Mouse (Mus musculus): Measurements from ENCODE around the gene Eps8l1. TPM values are rescaled to one million over a fixed set of nuclear protein-coding genes. Genes with fewer than 3 reads are reported as not detected.
"Not testable (repeated sequence)": the region's sequence is repeated elsewhere in the genome, so short reads cannot be mapped to it uniquely, and the experiment has no call there.

The Eps8l1 gene
- polyA plus RNA-seq (2015; fragmentation: Nextera tagmentation; extraction: Ambion mirVana), result 4.0 and 5.7 TPM in 2 replicates

DNA sequence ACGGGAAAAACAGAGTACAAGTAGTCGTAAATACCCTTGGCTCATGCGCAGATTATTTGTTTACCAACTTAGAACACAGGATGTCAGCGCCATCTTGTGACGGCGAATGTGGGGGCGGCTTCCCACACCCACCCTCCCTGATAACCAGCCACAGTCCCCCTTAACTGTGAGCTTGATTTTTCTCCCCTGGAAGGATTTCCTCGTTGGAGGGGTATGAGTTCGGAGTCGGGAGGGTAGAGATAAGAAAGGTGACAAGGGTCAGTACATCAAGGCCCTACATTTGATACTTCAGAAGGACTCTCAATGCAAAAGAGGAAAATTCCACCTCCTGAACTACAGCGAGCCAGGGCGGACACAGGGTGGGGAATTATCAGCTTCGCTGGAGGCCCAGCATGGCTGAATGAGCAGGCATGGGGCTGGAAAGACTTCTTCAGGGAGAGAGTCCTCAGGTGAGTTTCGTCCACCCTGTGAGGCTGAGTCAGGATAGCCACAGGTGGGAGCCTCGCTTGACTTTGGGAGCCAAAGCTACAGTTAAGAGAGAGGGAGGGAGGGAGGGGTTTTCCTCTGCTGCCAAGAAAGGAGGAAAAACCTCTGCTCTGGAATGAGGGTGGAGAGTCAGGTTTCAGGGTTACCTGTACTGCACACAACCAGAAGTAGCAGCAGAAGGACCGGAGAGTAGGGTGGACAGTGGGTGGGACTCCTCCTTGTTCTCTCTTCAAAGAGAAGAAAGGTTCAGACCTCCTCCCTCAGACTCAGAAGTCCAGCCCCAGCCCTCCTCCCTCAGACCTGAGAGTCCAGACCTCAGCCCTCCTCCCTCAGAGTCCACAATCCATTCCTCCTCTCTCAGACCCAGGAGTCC, at the start of gene Eps8l1:
Gene Eps8l1, plus strand, starts transcription at position 99 of the 859 bp plus-strand sequence.
- Histone ChIP-seq H3K27me3 (peaks cover 6% of the 10 kb centered on the region; the same call in 1 of the 2 replicates), H3K4me3 (peak within 1 kb of the TSS; percentile 22), H3K36me3 (ENCODE audit: poor library complexity, severe bottlenecking) (no peaks in the 10 kb centered on the region), H3K9ac (0 out of 2 replicates have a peak within 1 kb of the TSS, but pooled peaks have one; percentile 9), H3K27ac (no peak within 1 kb of the TSS), H3K4me2 (peak within 1 kb of the TSS; percentile 46), H3K9me3 (replicated peaks) (no peaks in the 10 kb centered on the region), H3K4me1 (no peaks in the 10 kb centered on the region)
- 68% methylated on average over 14 of the region's 16 CpGs for WGBS
- ATAC-seq, result 0 out of 2 replicates have a peak, but pooled peaks have one; percentile 38

DNA sequence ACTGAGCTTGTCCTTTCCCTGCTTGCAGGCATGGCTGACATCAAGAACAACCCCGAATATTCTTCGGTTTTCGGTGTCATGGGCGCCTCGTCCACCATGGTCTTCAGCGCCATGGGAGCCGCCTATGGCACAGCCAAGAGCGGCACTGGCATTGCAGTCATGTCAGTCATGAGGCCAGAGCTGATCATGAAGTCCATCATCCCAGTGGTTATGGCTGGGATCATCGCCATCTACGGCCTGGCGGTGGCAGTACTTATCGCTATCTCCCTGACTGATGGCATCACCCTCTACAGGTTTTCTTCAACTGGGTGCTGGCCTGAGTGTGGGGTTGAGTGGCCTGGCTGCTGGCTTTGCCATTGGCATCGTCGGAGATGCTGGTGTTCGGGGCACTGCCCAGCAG, 48.1 kb upstream of the Eps8l1 start:
- not testable (repeated sequence) for H3K27me3 ChIP-seq; H3K27ac ChIP-seq; ATAC-seq; H3K9me3 ChIP-seq (replicated peaks); H3K9ac ChIP-seq; H3K36me3 ChIP-seq (ENCODE audit: poor library complexity, severe bottlenecking); H3K4me3 ChIP-seq; H3K4me1 ChIP-seq; H3K4me2 ChIP-seq
- WGBS, result 95% methylated on average over 15 of the region's 15 CpGs

DNA sequence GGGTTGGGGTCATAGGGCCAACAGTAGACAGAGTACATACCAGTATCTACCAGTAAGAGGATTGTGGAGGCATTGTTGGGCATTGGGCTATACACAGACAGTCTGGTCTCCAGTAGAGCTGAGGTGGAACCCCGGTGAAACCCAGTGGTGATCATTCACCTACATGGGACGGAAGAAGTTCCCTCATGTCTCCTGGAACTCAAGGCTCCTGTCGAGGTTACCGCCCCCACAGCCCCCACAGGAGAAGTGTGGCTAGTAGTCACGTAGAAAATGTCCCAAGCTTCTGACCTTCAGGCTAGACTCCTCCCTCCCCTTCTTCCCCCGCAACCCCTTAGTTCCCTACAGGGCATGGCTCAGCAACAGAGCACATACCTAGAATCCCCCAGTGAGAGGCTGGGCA, 40.8 kb upstream of the Eps8l1 start:
- no peak overlapping the region for H3K4me3 ChIP-seq
- ATAC-seq, result no peak
- H3K9ac ChIP-seq, result no peak overlapping the region
- peaks cover 7% of the 10 kb centered on the region for H3K36me3 ChIP-seq (ENCODE audit: poor library complexity, severe bottlenecking)
- H3K9me3 ChIP-seq (replicated peaks), result no peaks in the 10 kb centered on the region
- no peaks in the 10 kb centered on the region for H3K4me1 ChIP-seq
- no peak overlapping the region for H3K4me2 ChIP-seq
- no peak overlapping the region for H3K27ac ChIP-seq
- 86% methylated on average over 6 of the region's 6 CpGs for WGBS
- no peaks in the 10 kb centered on the region for H3K27me3 ChIP-seq

DNA sequence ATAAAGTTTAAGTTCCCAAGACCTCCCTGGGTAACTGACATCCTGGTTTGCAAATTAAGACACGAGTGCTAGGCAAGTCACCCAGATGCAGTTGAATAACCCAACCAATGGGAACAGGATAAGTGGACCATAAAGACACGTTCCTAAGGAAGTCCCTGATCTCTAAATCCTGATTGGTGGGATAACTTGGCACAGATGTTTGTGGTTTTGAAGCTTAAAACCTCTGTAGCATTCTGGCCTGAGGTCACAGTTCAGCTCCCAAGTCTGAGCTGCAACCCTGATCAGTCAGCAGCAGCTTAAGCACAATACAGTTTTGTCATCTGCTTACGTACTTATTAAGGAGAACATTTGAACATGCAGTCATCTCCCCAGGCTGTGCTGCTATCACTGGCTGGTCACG, 40.2 kb upstream of the Eps8l1 start:
- no peak overlapping the region for H3K9ac ChIP-seq
- H3K4me2 ChIP-seq, result no peak overlapping the region
- no peak overlapping the region for H3K4me3 ChIP-seq
- no peaks in the 10 kb centered on the region for H3K27me3 ChIP-seq
- no peaks in the 10 kb centered on the region for H3K9me3 ChIP-seq (replicated peaks)
- H3K27ac ChIP-seq, result no peak overlapping the region
- 67% methylated on average over 4 of the region's 4 CpGs for WGBS
- no peak for ATAC-seq
- peaks cover 12% of the 10 kb centered on the region for H3K36me3 ChIP-seq (ENCODE audit: poor library complexity, severe bottlenecking)
- H3K4me1 ChIP-seq, result no peaks in the 10 kb centered on the region

DNA sequence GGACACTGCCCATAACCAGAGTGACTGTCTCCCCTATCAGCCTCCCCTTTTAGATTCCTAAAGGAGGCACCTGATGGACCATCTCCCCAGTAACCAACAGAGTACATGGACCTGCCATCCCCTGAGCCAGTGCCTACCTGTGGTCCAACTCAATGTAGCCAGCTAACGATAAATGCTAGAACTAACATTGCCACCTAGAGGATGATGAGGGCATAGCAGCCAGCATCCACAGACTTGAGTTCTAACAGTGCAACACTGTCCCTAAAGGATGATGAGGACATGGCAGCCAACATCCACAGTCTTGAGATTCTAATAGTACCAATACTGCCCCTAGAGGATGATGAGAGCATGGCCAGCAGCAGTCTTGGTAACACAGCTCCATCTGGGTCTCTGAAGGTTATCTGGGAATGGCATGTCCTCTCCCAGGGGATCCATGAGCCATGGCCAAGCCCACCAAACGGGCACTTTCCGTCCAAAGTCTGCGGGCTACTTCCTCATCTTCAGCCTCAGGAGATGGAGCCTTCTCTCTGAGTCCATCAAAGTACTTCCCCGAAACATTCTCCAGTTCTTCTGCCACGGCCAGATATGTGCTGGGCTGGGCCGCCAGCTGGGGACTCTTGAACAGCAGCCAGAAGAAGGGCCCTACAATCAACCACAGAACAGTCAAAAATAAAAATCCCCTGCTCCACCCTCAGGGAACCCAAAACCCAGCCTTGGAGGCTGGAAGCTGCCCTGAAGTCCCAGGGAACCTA, 33.1 kb upstream of the Eps8l1 start:
- no peak overlapping the region for H3K9ac ChIP-seq
- H3K4me1 ChIP-seq, result no peaks in the 10 kb centered on the region
- WGBS, result 77% methylated on average over 7 of the region's 7 CpGs
- H3K4me2 ChIP-seq, result no peak overlapping the region
- no peak overlapping the region for H3K27ac ChIP-seq
- no peak overlapping the region for H3K4me3 ChIP-seq
- H3K27me3 ChIP-seq, result no peaks in the 10 kb centered on the region
- H3K36me3 ChIP-seq (ENCODE audit: poor library complexity, severe bottlenecking), result peaks cover 76% of the 10 kb centered on the region
- peak; percentile 96 for ATAC-seq
- no peaks in the 10 kb centered on the region; the same call in 1 of the 2 replicates for H3K9me3 ChIP-seq (replicated peaks)

DNA sequence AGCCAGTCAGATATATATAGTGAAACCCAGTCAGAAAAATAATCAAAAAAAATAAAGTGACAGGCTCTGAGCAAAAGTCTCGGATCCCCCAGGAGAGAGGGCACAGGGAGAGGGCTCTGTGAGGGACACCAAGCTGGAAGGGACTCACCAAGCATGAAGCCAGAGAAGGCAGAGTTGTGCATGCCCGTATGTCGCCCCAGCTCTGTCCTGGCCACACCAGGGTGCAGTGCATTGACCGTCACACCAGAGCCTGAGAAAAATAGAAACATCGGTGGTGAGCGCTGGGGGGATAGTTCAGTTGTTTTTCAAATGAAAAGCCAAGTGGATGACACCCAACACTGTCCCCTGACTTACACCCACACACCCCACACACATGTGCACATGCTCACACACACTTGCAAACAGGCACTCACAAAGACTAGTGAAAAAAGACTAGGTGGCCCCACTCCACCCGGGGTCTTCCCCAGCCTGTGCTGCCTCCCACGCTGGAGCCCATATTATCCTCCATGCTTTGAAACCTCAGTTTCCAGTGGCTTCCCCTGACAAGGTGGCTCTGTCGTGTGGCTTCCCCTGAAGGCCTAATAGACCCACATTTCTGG, 30.1 kb upstream of the Eps8l1 start:
- H3K27ac ChIP-seq, result no peak overlapping the region
- H3K4me3 ChIP-seq, result no peak overlapping the region
- WGBS, result 93% methylated on average over 9 of the region's 9 CpGs
- H3K9me3 ChIP-seq (replicated peaks), result no peaks in the 10 kb centered on the region; the same call in 1 of the 2 replicates
- no peak for ATAC-seq
- H3K36me3 ChIP-seq (ENCODE audit: poor library complexity, severe bottlenecking), result peaks cover 92% of the 10 kb centered on the region
- no peak overlapping the region for H3K9ac ChIP-seq
- no peaks in the 10 kb centered on the region for H3K27me3 ChIP-seq
- no peak overlapping the region for H3K4me2 ChIP-seq
- no peaks in the 10 kb centered on the region for H3K4me1 ChIP-seq

DNA sequence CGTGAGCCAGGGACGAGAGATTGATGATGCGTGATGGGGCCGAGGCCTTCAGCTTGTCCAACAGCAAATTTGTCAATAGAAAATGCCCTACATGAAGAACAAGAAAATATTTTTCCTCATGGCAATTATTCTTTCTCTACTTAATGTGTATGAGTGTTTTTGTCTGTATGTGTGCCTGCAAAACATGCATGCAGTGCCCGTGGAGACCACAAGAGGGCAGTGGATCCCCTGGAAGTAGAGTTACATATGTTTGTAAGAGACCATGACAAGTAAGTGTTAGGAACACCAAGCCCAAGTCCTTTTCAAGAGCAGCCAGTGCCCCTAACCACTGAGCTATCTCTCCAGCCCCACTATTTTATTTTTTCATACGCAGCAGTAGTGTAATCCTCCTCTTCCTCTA, 28.9 kb upstream of the Eps8l1 start:
- ATAC-seq, result no peak
- no peak overlapping the region for H3K27ac ChIP-seq
- H3K9me3 ChIP-seq (replicated peaks), result no peaks in the 10 kb centered on the region; the same call in 1 of the 2 replicates
- H3K9ac ChIP-seq, result no peak overlapping the region
- 81% methylated on average over 6 of the region's 6 CpGs for WGBS
- no peak overlapping the region for H3K4me3 ChIP-seq
- H3K4me1 ChIP-seq, result no peaks in the 10 kb centered on the region
- H3K27me3 ChIP-seq, result no peaks in the 10 kb centered on the region
- H3K36me3 ChIP-seq (ENCODE audit: poor library complexity, severe bottlenecking), result peaks cover 92% of the 10 kb centered on the region
- no peak overlapping the region for H3K4me2 ChIP-seq

DNA sequence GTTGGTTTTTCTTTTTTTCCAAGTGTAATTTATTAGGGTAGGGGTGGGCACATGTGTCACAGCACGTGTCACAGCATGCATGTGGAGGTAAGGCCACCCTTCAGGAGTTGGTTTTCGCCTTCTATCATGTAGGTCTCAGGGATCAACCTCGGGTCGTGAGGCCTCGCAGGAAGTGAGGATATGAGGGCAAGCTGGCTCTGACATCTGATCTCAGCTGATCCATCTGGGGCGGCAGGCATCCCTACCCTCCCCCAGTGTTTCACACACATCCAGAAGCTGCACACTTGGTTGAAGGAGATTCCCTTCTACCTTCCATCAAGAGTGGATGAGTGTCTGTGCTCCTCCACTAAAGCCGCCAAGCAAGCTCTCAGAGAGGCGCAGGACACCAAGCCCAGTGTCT, 28.4 kb upstream of the Eps8l1 start:
- no peak overlapping the region for H3K27ac ChIP-seq
- H3K36me3 ChIP-seq (ENCODE audit: poor library complexity, severe bottlenecking), result peaks cover 92% of the 10 kb centered on the region
- no peak for ATAC-seq
- H3K4me1 ChIP-seq, result no peaks in the 10 kb centered on the region
- H3K9me3 ChIP-seq (replicated peaks), result no peaks in the 10 kb centered on the region; the same call in 1 of the 2 replicates
- H3K4me2 ChIP-seq, result no peak overlapping the region
- H3K27me3 ChIP-seq, result no peaks in the 10 kb centered on the region
- no peak overlapping the region for H3K4me3 ChIP-seq
- 92% methylated on average over 8 of the region's 8 CpGs for WGBS
- H3K9ac ChIP-seq, result no peak overlapping the region

DNA sequence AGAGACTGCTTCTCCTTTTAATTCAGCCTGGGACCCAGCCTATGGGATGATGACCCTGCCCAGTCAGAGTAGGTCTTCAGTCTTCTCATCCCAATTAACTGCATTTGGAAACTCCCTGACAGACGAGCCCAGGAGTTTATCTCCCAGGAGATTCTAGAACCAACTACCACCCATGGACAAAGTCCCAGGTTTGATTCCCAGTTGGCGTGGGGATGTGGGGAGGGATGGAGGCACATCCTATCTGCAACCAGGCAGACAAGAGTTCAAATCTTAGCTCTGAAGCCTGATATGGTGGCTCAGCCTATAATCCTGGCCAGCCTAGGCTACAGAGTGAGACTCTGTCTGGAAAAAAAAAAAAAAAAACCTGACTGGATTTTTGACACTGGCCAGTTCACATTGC, 22.8 kb upstream of the Eps8l1 start:
- Histone ChIP-seq H3K9me3 (replicated peaks) (no peaks in the 10 kb centered on the region), H3K4me2 (no peak overlapping the region), H3K27me3 (no peaks in the 10 kb centered on the region), H3K4me3 (no peak overlapping the region), H3K27ac (no peak overlapping the region), H3K36me3 (ENCODE audit: poor library complexity, severe bottlenecking) (peaks cover 88% of the 10 kb centered on the region), H3K4me1 (no peaks in the 10 kb centered on the region), H3K9ac (no peak overlapping the region)
- ATAC-seq, result no peak
- WGBS, result 87% methylated on average over 2 of the region's 2 CpGs

DNA sequence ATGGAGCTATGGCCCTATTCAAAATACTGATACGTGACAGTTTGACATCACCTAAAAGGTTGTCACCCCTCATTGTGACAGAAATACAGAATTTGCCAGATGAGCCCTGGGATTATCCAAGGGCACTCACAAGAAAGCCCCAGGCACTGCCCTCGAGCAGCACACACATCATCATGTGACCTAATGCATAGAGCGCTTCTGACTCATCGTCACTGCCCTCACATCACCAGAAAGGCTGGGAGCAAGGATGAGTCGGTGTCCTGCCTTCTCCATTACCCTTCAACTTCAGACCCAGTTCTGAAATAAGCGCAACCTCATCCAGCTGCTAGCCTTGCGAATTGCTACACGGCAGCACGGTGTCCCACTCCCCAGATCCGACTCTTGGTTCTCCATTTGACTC, 19.9 kb upstream of the Eps8l1 start:
- peaks cover 6% of the 10 kb centered on the region for H3K4me1 ChIP-seq
- peaks cover 73% of the 10 kb centered on the region for H3K36me3 ChIP-seq (ENCODE audit: poor library complexity, severe bottlenecking)
- H3K27ac ChIP-seq, result no peak overlapping the region
- no peaks in the 10 kb centered on the region for H3K27me3 ChIP-seq
- H3K4me3 ChIP-seq, result no peak overlapping the region
- H3K4me2 ChIP-seq, result no peak overlapping the region
- no peaks in the 10 kb centered on the region for H3K9me3 ChIP-seq (replicated peaks)
- H3K9ac ChIP-seq, result no peak overlapping the region
- WGBS, result 92% methylated on average over 10 of the region's 10 CpGs
- no peak for ATAC-seq

DNA sequence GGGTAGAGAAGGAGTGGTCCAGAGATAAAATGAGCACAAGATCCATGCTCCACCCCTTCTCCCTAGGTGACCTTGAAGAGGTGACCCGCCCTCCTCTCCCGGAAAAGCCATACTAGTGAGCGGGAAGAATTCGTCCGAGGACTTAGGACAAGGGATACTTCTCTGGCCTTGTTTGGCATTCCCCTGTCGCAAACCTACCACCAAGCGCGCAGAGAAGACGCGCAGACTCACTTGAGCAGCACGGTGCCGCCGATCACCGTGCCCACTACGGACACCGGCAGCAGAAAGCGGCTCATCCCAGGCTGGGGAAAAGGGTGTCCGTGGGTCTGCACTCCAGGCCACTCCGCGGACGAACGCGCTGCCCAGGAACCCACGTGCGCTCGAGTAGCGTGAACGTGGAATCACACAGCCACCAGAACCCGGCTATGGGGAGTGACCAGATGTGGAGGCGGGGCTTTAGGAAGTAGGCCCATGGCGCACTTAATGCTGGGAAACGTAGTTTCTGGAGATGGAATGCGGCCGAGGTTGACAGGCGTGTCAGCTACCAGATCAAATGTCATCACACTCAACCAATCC, 15.2 kb upstream of the Eps8l1 start, which contains the start of gene Rdh13:
Gene Rdh13, minus strand, starts transcription at position 434 of the 576 bp plus-strand sequence.
- Histone ChIP-seq H3K9ac (peak within 1 kb of the TSS; percentile 78), H3K4me3 (peak within 1 kb of the TSS; percentile 80), H3K4me1 (peaks cover 6% of the 10 kb centered on the region), H3K27me3 (no peaks in the 10 kb centered on the region), H3K36me3 (ENCODE audit: poor library complexity, severe bottlenecking) (peaks cover 37% of the 10 kb centered on the region), H3K4me2 (peak within 1 kb of the TSS; percentile 73), H3K27ac (peak within 1 kb of the TSS; percentile 44; the same call in 1 of the 2 replicates), H3K9me3 (replicated peaks) (no peaks in the 10 kb centered on the region)
- under 1% methylated on average over 35 of the region's 35 CpGs for WGBS
- ATAC-seq, result peak; percentile 97
